Mouse (Mus musculus) stomach, postnatal 0 days (tissue): ENCODE measurements around the gene Lclat1.

ENCODE experiments used
- CTCF ChIP-seq: IDR thresholded peaks from 2 replicates; pipeline ENCODE4 v1.5.1; 2016; ENCODE audit warnings: antibody characterized with exemption, low read depth, mild to moderate bottlenecking, moderate library complexity
- EP300 ChIP-seq: optimal IDR thresholded peaks from 2 replicates; pipeline ENCODE3; 2016; ENCODE audit warnings: antibody characterized with exemption

DNA sequence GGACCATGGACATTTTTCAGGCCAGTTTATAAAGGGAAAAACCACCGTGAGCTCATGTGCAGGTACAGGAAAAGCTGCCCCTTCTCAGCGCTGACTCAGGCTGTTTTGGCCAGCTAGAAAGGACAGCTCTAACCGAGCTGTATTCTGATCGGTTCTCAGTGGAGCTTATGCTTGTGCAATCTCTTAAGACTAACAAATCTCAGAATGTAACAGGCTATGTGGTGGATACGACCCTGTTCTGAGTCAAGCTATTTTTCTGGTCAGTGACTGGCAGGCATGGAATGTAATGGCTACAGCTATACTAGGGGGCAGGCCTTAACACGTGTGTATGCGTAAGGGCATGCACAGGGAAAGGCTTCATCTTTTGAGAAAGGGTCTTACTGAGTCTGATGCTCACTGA, 4.3 kb downstream of the Lclat1 start:
- TF ChIP-seq CTCF (no peak), EP300 (no peak)
